8 mouse cellular contexts compared by ENCODE assay signal in the genomic region with DNA sequence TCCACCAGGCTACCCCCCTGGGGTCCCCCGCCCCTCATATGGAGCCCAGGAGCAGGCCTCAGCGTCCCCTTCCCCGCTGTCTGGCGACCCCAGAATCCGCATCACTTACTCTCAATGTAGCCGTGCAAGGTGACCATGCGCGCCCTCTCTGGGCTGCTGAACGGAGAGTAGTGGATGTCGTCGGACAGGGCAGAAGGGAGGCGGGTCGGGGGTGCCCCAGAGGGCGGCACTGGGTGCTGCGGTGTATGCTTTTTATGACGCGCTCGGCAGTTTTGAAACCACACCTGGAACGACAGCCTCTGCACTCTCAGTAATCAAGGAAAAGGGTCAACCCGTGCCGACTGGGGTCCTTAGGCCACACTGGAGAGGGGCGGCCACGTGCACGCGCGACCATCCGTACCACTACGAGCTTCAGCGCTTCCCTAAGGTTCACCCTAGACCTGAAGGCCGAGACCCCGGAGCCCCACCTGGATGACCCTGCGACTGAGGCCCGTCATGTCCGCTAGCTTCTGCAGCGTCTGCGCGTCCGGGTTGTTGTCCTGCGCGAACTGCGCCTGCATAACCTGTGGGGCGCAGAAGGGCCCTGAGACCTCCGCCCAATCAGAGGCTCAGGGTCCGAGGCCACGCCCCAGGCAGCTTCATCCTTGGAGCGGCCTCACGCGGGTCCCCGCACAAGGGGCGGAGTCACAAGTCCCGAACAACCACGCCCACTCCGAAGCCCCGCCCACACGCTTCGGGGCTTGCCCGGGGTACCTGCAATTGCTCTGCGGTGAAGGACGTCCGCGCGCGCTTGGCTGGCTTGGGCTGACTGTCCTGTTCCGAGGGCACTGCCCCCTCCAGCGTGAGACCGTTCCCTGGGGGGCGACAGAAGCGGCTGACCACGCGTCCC. TPM values are rescaled to one million over a fixed set of nuclear protein-coding genes. Genes with fewer than 3 reads are reported as not detected.
DNase-seq lines count a peak whose midpoint lies in the region; ATAC-seq and TF ChIP-seq lines count a peak whose summit lies in the region.

No protein-coding gene starts in this region.

- peak overlapping the region; percentile 77 for H3K4me2 ChIP-seq in embryonic facial prominence, embryonic 11.5 days (ENCODE audit: low read depth, low read length)
- peak overlapping the region; percentile 57 for H3K4me2 ChIP-seq in heart, postnatal 0 days (ENCODE audit: low read depth, low read length)

- no peaks in the 10 kb centered on the region for H3K36me3 ChIP-seq in embryonic facial prominence, embryonic 11.5 days (replicated peaks; ENCODE audit: control insufficient read depth, insufficient read depth, low read depth, low read length)
- H3K36me3 ChIP-seq in heart, postnatal 0 days (replicated peaks; ENCODE audit: control insufficient read depth, insufficient read depth, low read length), result no peaks in the 10 kb centered on the region

- no peaks in the 10 kb centered on the region for H3K9me3 ChIP-seq in embryonic facial prominence, embryonic 11.5 days (replicated peaks; ENCODE audit: control insufficient read depth, low read length)
- H3K9me3 ChIP-seq in heart, postnatal 0 days (replicated peaks; ENCODE audit: control insufficient read depth, low read length), result no peaks in the 10 kb centered on the region

- peak overlapping the region; percentile 31 for H3K4me3 ChIP-seq in embryonic facial prominence, embryonic 11.5 days (ENCODE audit: low read depth, low read length)
- peak overlapping the region; percentile 39 for H3K4me3 ChIP-seq in heart, postnatal 0 days (ENCODE audit: low read depth, low read length)

- WGBS in embryonic facial prominence, embryonic 11.5 days, result 1% methylated on average over 70 of the region's 70 CpGs
- WGBS in heart, postnatal 0 days, result 6% methylated on average over 70 of the region's 70 CpGs

- peak overlapping the region; percentile 5; the same call in 1 of the 2 replicates for H3K9ac ChIP-seq in embryonic facial prominence, embryonic 11.5 days (replicated peaks; ENCODE audit: low read length)
- H3K9ac ChIP-seq in heart, postnatal 0 days (replicated peaks; ENCODE audit: low read depth, low read length), result no peak overlapping the region

- no peak overlapping the region for H3K27ac ChIP-seq in embryonic facial prominence, embryonic 11.5 days (replicated peaks; ENCODE audit: low read depth, low read length)
- H3K27ac ChIP-seq in heart, postnatal 0 days (ENCODE audit: low read depth), result no peak overlapping the region

- ATAC-seq in embryonic facial prominence, embryonic 11.5 days (replicated peaks; ENCODE audit: insufficient number of reproducible peaks, low FRiP score, low TSS enrichment, low read depth), result peak; percentile 78
- ATAC-seq in heart, postnatal 0 days (ENCODE audit: insufficient read depth, low read depth), result peak; percentile 52
- ATAC-seq in megakaryocyte progenitor cell, adult 5-6 weeks (replicated peaks; ENCODE audit: poor library complexity), result peak; percentile 81

- H3K27me3 ChIP-seq in embryonic facial prominence, embryonic 11.5 days (ENCODE audit: control insufficient read depth, insufficient read depth, low read length), result peaks cover 60% of the 10 kb centered on the region
- peaks cover 93% of the 10 kb centered on the region for H3K27me3 ChIP-seq in heart, postnatal 0 days (ENCODE audit: control insufficient read depth, insufficient read depth, low read length)

- no peak for TF ChIP-seq CTCF in heart, postnatal 0 days (IDR thresholded peaks at IDR 0.05; ENCODE audit: low read depth)

- no peak for TF ChIP-seq EP300 in heart, postnatal 0 days (IDR thresholded peaks at IDR 0.05; ENCODE audit: low read depth)

- H3K4me1 ChIP-seq in embryonic facial prominence, embryonic 11.5 days (ENCODE audit: control insufficient read depth, insufficient read depth, low read length), result peaks cover 6% of the 10 kb centered on the region; the same call in 1 of the 2 replicates
- peaks cover 11% of the 10 kb centered on the region; the same call in 1 of the 2 replicates for H3K4me1 ChIP-seq in heart, postnatal 0 days (ENCODE audit: control insufficient read depth, insufficient read depth)

- DNase-seq in A20 (ENCODE audit: low read depth, low spot score) (peak; percentile 97), MEL-GATA-1-ER (ENCODE audit: extremely low read depth, low read depth) (peak; percentile 77)
- DNase-seq in embryonic facial prominence, embryonic 11.5 days (ENCODE audit: low spot score), result peak; percentile 91
- DNase-seq in heart, postnatal 0 days (ENCODE audit: low spot score), result no peak
- DNase-seq in kidney, postnatal 36 days, result peak; percentile 66 to 81
- peak; percentile 27 to 39 for DNase-seq in spleen, postnatal 14 days (ENCODE audit: low spot score in 2 of 2)
- no peak for DNase-seq in cerebellum, adult 11 months

RNA-seq across cellular contexts. Expression of a gene that starts 14.1 kb away (rescaled TPM):
- 10.9 and 11.6 TPM in 2 replicates for polyA plus RNA-seq in embryonic facial prominence, embryonic 11.5 days (2014; fragmentation: Nextera tagmentation; extraction: Ambion mirVana)
- total RNA-seq in heart, postnatal 0 days (2014; rRNA removed; ENCODE audit: low replicate concordance), result 3.8 and 9.2 TPM in 2 replicates
- polyA plus RNA-seq in heart, postnatal 0 days (2015; fragmentation: Nextera tagmentation; extraction: Ambion mirVana), result 1.6 and 1.8 TPM in 2 replicates
- total RNA-seq in megakaryocyte progenitor cell, adult 5-6 weeks (2015), result not detected in 2 replicates
- not detected in 2 replicates for total RNA-seq in megakaryocyte progenitor cell, adult 5-6 weeks (2017)

RNA-seq across cellular contexts. Expression of a gene that starts 41.8 kb away (rescaled TPM):
- not detected in 2 replicates for polyA plus RNA-seq in embryonic facial prominence, embryonic 11.5 days (2014; fragmentation: Nextera tagmentation; extraction: Ambion mirVana)
- not detected in 2 replicates for total RNA-seq in heart, postnatal 0 days (2014; rRNA removed; ENCODE audit: low replicate concordance)
- 0.56 TPM in 1 of 2 replicates, not detected in the other for polyA plus RNA-seq in heart, postnatal 0 days (2015; fragmentation: Nextera tagmentation; extraction: Ambion mirVana)
- not detected in 2 replicates for total RNA-seq in megakaryocyte progenitor cell, adult 5-6 weeks (2015)
- not detected in 2 replicates for total RNA-seq in megakaryocyte progenitor cell, adult 5-6 weeks (2017)

RNA-seq across cellular contexts. Expression of a gene that starts 41.9 kb away (rescaled TPM):
- polyA plus RNA-seq in embryonic facial prominence, embryonic 11.5 days (2014; fragmentation: Nextera tagmentation; extraction: Ambion mirVana), result 200 and 206 TPM in 2 replicates
- 207 and 252 TPM in 2 replicates for total RNA-seq in heart, postnatal 0 days (2014; rRNA removed; ENCODE audit: low replicate concordance)
- polyA plus RNA-seq in heart, postnatal 0 days (2015; fragmentation: Nextera tagmentation; extraction: Ambion mirVana), result 915 and 927 TPM in 2 replicates
- total RNA-seq in megakaryocyte progenitor cell, adult 5-6 weeks (2015), result 85.0 and 100 TPM in 2 replicates
- 42.4 and 53.3 TPM in 2 replicates for total RNA-seq in megakaryocyte progenitor cell, adult 5-6 weeks (2017)

RNA-seq across cellular contexts. Expression of a gene that starts 45.1 kb away (rescaled TPM):
- 33.8 and 39.3 TPM in 2 replicates for polyA plus RNA-seq in embryonic facial prominence, embryonic 11.5 days (2014; fragmentation: Nextera tagmentation; extraction: Ambion mirVana)
- total RNA-seq in heart, postnatal 0 days (2014; rRNA removed; ENCODE audit: low replicate concordance), result 22.5 and 38.5 TPM in 2 replicates
- 29.7 and 37.0 TPM in 2 replicates for polyA plus RNA-seq in heart, postnatal 0 days (2015; fragmentation: Nextera tagmentation; extraction: Ambion mirVana)
- total RNA-seq in megakaryocyte progenitor cell, adult 5-6 weeks (2015), result 21.4 and 21.6 TPM in 2 replicates
- 23.5 and 24.4 TPM in 2 replicates for total RNA-seq in megakaryocyte progenitor cell, adult 5-6 weeks (2017)

RNA-seq across cellular contexts. Expression of a gene that starts 45.5 kb away (rescaled TPM):
- polyA plus RNA-seq in embryonic facial prominence, embryonic 11.5 days (2014; fragmentation: Nextera tagmentation; extraction: Ambion mirVana), result 109 and 114 TPM in 2 replicates
- 54.6 and 60.5 TPM in 2 replicates for total RNA-seq in heart, postnatal 0 days (2014; rRNA removed; ENCODE audit: low replicate concordance)
- polyA plus RNA-seq in heart, postnatal 0 days (2015; fragmentation: Nextera tagmentation; extraction: Ambion mirVana), result 53.4 and 54.2 TPM in 2 replicates
- 32.7 and 34.3 TPM in 2 replicates for total RNA-seq in megakaryocyte progenitor cell, adult 5-6 weeks (2015)
- 21.0 and 22.2 TPM in 2 replicates for total RNA-seq in megakaryocyte progenitor cell, adult 5-6 weeks (2017)

Comparison
In these comparisons a context has a peak if more than half of its experiments do, and no peak if none do; other contexts are left out.
1. DNase-seq: peak in A20 (single experiment), MEL-GATA-1-ER (single experiment), embryonic facial prominence, embryonic 11.5 days (single experiment), kidney, postnatal 36 days (2 of 2) and spleen, postnatal 14 days (2 of 2); none in heart, postnatal 0 days (single experiment) and cerebellum, adult 11 months (single experiment).
2. Peak in every context shown above with its lines, with median percentiles within 50 percentile points of each other: ATAC-seq.